Mouse (Mus musculus) heart, postnatal 10 days (tissue): Measurements from ENCODE around the gene Arhgap29. TPM values are rescaled to one million over a fixed set of nuclear protein-coding genes. Genes with fewer than 3 reads are reported as not detected.

Source experiments
- DNase-seq, 2 experiments: peaks; one replicate each; pipeline ENCODE4 v3.0.0; 2021
- intact Hi-C: fragments of 180-260 bp; cut with DNase I; formaldehyde crosslinking; loops from one replicate; pipeline ENCODE4 v1.15.1; 2025
- total RNA-seq, 2 experiments: library from RNA; stranded (reverse); gene quantifications; 2 replicates each; pipeline ENCODE4 v1.2.3; 2021

Gene Arhgap29
- 100 to 1,000 TPM in 1 of 2 experiments, 10 to 100 TPM in 1; 93.7 to 109 TPM for total RNA-seq

GRCm38 (mm10) chr3:121952041-121952591 is at the start of gene Arhgap29:
Gene Arhgap29, plus strand, starts transcription at chr3:121952541.
- DNase-seq: no peak
- intact Hi-C loops: loop anchor here (2.0 to 10.0 kb wide), 2 partner anchors 37 to 323 kb away; partner anchors contain the start of gene Dnttip2

- intact Hi-C loops: no loop called here
- no peak for DNase-seq
Observed at GRCm38 (mm10) chr3:121902729-121903128, 49.6 kb upstream of the Arhgap29 start.

GRCm38 (mm10) chr3:121903286-121903685 is 49.1 kb upstream of the Arhgap29 start:
- intact Hi-C loops: no loop called here
- DNase-seq: no peak

GRCm38 (mm10) chr3:121903695-121904094 is 48.6 kb upstream of the Arhgap29 start:
- no peak for DNase-seq
- intact Hi-C loops: no loop called here

GRCm38 (mm10) chr3:121904476-121904875 is 47.9 kb upstream of the Arhgap29 start:
- no peak for DNase-seq
- intact Hi-C loops: no loop called here

GRCm38 (mm10) chr3:121906623-121907022 is 45.7 kb upstream of the Arhgap29 start:
- intact Hi-C loops: no loop called here
- DNase-seq: no peak

GRCm38 (mm10) chr3:121909155-121909554 is 43.2 kb upstream of the Arhgap29 start:
- no peak for DNase-seq
- intact Hi-C loops: no loop called here

GRCm38 (mm10) chr3:121913476-121913875 is 38.9 kb upstream of the Arhgap29 start:
- intact Hi-C loops: no loop called here
- DNase-seq: no peak

GRCm38 (mm10) chr3:121914459-121915185 is 37.7 kb upstream of the Arhgap29 start:
- intact Hi-C loops: loop anchor here (2.0 kb wide), 2 partner anchors 24 to 38 kb away; partner anchors contain the start of gene Arhgap29
- DNase-seq: peak; percentile 65 to 72

GRCm38 (mm10) chr3:121915191-121915590 is 37.1 kb upstream of the Arhgap29 start:
- intact Hi-C loops: loop anchor here (2.0 kb wide), 2 partner anchors 24 to 38 kb away; partner anchors contain the start of gene Arhgap29
- peak; percentile 52 for DNase-seq

- no peak for DNase-seq
- intact Hi-C loops: no loop called here
Observed at GRCm38 (mm10) chr3:121916802-121917532, 35.4 kb upstream of the Arhgap29 start.

- intact Hi-C loops: no loop called here
- DNase-seq: no peak
Observed at GRCm38 (mm10) chr3:121917658-121918057, 34.7 kb upstream of the Arhgap29 start.

- intact Hi-C loops: no loop called here
- DNase-seq: no peak
Observed at GRCm38 (mm10) chr3:121919961-121920360, 32.4 kb upstream of the Arhgap29 start.

GRCm38 (mm10) chr3:121920769-121921168 is 31.6 kb upstream of the Arhgap29 start:
- intact Hi-C loops: no loop called here
- no peak for DNase-seq

- intact Hi-C loops: no loop called here
- DNase-seq: no peak
Observed at GRCm38 (mm10) chr3:121924768-121925486, 27.4 kb upstream of the Arhgap29 start.

GRCm38 (mm10) chr3:121927601-121928000 is 24.7 kb upstream of the Arhgap29 start:
- no peak for DNase-seq
- intact Hi-C loops: no loop called here

- no peak for DNase-seq
- intact Hi-C loops: no loop called here
Observed at GRCm38 (mm10) chr3:121932815-121933214, 19.5 kb upstream of the Arhgap29 start.

- intact Hi-C loops: no loop called here
- no peak for DNase-seq
Observed at GRCm38 (mm10) chr3:121936241-121936640, 16.1 kb upstream of the Arhgap29 start.

GRCm38 (mm10) chr3:121937036-121937435 is 15.3 kb upstream of the Arhgap29 start:
- no peak for DNase-seq
- intact Hi-C loops: no loop called here

GRCm38 (mm10) chr3:121939658-121940057 is 12.7 kb upstream of the Arhgap29 start:
- intact Hi-C loops: no loop called here
- no peak for DNase-seq
